Mouse (Mus musculus) B cell, adult 67 days (primary cell): ENCODE results near the gene Trappc1. TPM values are rescaled to one million over a fixed set of nuclear protein-coding genes. Genes with fewer than 3 reads are reported as not detected.

Source experiments
- total RNA-seq, 2 experiments: library from RNA; stranded (reverse); gene quantifications; 4 replicates each; pipeline ENCODE4 v1.2.4; 2023

The Trappc1 gene
- 10 to 100 TPM; 42.6 to 46.5 TPM for total RNA-seq

DNA sequence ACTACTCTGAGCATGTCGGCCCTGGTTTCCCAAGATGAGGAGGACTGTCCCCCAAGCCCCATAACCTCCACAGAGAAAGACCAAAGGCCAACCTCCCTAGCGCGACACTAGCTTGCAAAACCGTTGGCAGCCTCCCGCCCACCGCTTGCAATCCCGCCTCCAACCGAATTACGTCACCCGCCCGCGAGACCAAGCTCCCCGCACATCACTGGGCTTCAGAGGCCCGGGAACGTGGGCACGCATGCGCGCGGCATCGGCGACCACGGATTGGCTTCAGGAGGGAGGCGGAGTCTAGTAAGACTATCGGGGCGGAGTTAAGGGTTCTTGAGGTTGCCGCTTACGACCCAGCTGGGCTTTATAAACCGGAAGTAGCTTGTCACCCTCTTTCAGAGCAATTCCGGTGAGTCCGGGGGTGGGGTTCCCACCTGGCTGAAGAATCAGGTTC lies at the start of gene Trappc1, which contains the start of gene Cntrob:
TSS of gene Trappc1 (plus strand) at position 314 of the 445 bp plus-strand sequence.
TSS of gene Cntrob (minus strand) at position 109 of the 445 bp plus-strand sequence.

DNA sequence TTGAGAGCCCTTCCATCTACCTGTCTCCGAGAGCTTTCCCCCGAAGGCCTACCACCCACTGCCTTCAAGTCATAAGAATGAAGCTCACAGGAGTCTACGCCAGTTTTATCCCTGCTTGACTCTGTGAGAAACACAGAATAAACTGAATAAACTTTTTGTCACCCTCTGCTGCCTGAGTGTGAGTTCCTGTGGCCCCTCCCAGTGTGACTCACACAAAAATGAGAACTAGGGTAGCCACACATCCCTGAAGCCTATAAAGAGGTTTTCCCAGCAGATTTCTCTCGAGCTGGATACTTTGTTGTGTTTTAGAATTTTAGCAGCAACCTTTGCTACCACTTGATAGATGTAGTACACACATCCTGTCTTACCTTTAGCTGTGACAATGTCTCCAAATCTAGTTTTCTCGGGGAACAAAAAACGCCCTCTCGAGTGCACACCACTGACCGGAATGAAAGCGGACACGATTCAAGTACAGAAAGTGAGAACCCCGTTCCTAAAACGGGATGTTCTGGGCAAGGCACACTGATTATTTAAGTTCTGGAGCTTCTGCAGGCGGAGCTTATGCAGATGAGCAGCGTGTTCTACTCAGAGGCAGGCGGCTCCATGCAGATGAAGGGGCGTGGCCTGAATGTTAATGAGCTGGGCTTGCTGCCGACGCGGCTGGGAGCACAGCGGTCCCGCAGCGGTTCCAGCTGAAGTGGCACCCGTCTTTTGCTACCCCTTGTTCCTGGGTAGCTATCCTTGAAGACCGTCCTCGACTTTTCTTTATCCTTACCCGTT lies 2.0 kb downstream of the Trappc1 start, which contains the start of gene Kcnab3:
TSS of gene Kcnab3 (plus strand) at position 631 of the 780 bp plus-strand sequence.

DNA sequence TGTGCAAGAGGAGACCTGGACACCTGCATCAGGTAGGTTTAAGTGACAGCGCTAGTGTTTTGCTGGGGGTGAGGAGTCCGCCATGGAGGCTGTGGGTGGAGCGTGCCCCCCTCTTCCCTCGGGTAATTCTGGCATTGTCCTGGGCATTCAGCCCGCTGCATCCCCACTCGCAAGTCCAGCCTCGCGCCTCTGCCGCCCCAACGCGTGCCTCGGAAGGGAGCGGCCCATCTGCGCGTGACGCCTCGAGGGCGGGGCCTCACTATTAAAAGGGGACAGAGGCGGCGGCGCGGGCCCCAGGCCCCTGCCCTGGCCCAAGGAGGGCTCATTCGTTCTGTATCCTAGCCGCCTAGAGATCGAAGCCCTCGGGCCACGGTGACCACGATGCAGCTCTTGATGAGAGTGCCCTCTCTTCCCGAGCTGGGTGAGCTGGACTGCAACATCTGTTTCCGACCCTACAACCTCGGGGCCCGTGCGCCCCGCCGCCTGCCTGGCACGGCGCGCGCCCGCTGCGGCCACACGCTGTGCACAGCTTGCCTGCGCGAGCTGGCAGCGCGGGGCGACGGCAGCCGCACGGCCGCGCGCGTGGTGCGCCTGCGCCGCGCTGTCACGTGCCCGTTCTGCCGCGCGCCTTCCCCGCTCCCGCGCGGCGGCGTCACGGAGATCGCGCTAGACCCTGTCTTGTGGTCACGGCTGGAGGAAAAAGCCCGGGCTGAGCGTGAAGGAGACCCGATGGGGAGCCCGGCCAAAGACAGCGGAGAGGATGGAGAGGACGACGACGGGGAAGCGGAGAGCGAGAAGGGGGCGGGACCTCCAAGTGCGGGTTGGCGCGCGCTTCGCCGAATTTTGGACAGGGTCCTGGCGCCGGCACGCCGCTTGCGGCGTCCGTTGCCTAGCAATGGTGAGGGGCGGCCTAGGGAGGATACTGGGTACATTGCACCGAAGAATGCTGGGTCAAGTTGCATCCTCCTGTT lies 16.7 kb downstream of the Trappc1 start, which contains the start of gene Rnf227:
TSS of gene Rnf227 (plus strand) at position 301 of the 971 bp plus-strand sequence.

DNA sequence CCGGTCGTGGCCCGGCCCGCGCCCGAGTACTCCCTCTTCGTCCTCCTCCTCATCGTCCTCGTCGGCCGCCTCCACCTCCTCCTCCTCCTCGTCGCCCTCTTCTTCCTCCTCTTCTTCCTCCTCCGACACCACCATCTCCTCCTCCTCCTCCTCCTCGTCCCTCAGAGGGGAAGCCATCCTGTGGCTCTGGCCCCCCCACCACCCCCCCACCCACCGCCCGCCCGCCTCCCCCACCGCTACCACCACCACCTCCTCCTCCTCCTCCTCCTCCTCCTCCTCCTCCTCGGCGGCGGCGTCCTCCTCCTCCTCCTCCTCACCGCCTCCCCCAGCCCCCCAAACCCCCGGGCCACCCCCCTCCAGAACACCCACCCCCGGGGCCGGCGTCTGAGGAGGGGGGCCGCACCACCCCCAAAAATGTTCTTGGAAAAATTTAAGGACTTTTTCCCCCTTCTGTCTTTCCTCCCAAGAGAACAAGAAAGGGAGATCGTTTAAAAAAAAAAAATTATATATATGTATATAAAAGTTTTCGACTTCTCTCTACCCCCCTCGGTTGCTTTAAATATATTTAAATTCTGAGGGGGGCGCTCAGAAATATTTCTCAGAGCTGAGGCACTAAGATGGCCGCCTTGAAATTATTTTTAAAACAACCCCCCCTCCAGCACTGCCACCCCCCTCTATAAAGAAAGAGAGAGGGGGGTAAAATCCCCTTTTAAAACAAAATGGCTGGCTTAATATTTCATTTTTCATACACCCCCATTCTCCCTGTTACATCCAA lies 45.6 kb downstream of the Trappc1 start, which contains the start of gene Chd3:
TSS of gene Chd3 (minus strand) at position 192 of the 775 bp plus-strand sequence.

Other genes with a start within 250 kb of the Trappc1 start
- 100 to 1,000 TPM; 510 to 518 TPM for gene Vamp2, start 235.5 kb upstream of the Trappc1 start, total RNA-seq
- 100 to 1,000 TPM; 495 to 638 TPM for gene Per1, start 228.8 kb upstream of the Trappc1 start, total RNA-seq
- under 1 TPM in 1 of 2 experiments, not detected in 1; 0.30 TPM for gene Hes7, start 203.6 kb upstream of the Trappc1 start, total RNA-seq
- gene 9130213A22Rik, start 201.4 kb upstream of the Trappc1 start, total RNA-seq = not detected
- 1 to 10 TPM in 1 of 2 experiments, under 1 TPM in 1; 0.83 to 1.1 TPM for gene Aloxe3, start 198.1 kb upstream of the Trappc1 start, total RNA-seq
- not detected for gene Alox12b, start 167.0 kb upstream of the Trappc1 start, total RNA-seq
- gene Alox8, start 126.1 kb upstream of the Trappc1 start, total RNA-seq = under 1 TPM in 1 of 2 experiments, not detected in 1; 0.21 TPM
- gene Gucy2e, start 86.9 kb upstream of the Trappc1 start, total RNA-seq = not detected
- gene Cntrob, start 205 bp upstream of the Trappc1 start, total RNA-seq = 10 to 100 TPM; 34.5 to 41.4 TPM
- gene Kcnab3, start 2.3 kb downstream of the Trappc1 start, total RNA-seq = 1 to 10 TPM; 2.7 to 4.5 TPM
- gene Rnf227, start 16.5 kb downstream of the Trappc1 start, total RNA-seq = 1 to 10 TPM; 1.8 to 2.2 TPM
- gene Chd3, start 45.4 kb downstream of the Trappc1 start, total RNA-seq = 100 to 1,000 TPM; 359 to 384 TPM
- 10 to 100 TPM; 42.7 to 47.8 TPM for gene Naa38, start 71.5 kb downstream of the Trappc1 start, total RNA-seq
- 10 to 100 TPM; 39.3 to 44.3 TPM for gene Cyb5d1, start 71.7 kb downstream of the Trappc1 start, total RNA-seq
- 1 to 10 TPM; 6.2 to 6.9 TPM for gene Tmem88, start 74.3 kb downstream of the Trappc1 start, total RNA-seq
- gene Kdm6b, start 89.7 kb downstream of the Trappc1 start, total RNA-seq = 100 to 1,000 TPM; 195 to 244 TPM
- not detected for gene Dnah2, start 225.1 kb downstream of the Trappc1 start, total RNA-seq
- gene Efnb3, start 236.2 kb downstream of the Trappc1 start, total RNA-seq = under 1 TPM; 0.61 to 0.95 TPM